Mouse (Mus musculus) neural tube, embryonic 13.5 days (tissue): ENCODE data around the gene Cwc25. TPM values are rescaled to one million over a fixed set of nuclear protein-coding genes. Genes with fewer than 3 reads are reported as not detected.

ENCODE experiments used
- microRNA-seq: library from miRNA; unstranded; fragments of <30 nt; microRNA quantifications from one replicate; pipeline ENCODE4, GENCODE M21; 2016
- polyA plus RNA-seq: library from polyadenylated mRNA; unstranded; fragments of >200 nt; fragmentation: Nextera tagmentation; extraction: Ambion mirVana; gene quantifications from 2 replicates; pipeline ENCODE4 v1.2.1, GENCODE M21; 2015

Cwc25 gene
- polyA plus RNA-seq, 1 experiment from 2014 or later = 18.8 TPM

Small RNAs within 50 kb of the gene (microRNA-seq; reads per million reads assigned to microRNA genes)
- gene Mir8102 = not detected

Other genes with a start within 250 kb of the Cwc25 start
- gene Srcin1, start 190.4 kb downstream of the Cwc25 start, polyA plus RNA-seq = 5.7 and 7.0 TPM in 2 replicates
- 3.6 and 4.1 TPM in 2 replicates for gene Epop, start 136.9 kb downstream of the Cwc25 start, polyA plus RNA-seq
- 3.2 and 3.4 TPM in 2 replicates for gene Mllt6, start 103.1 kb downstream of the Cwc25 start, polyA plus RNA-seq
- gene Cisd3, start 80.7 kb downstream of the Cwc25 start, polyA plus RNA-seq = 32.9 and 40.5 TPM in 2 replicates
- 20.4 and 22.6 TPM in 2 replicates for gene Pcgf2, start 66.1 kb downstream of the Cwc25 start, polyA plus RNA-seq
- 444 and 473 TPM in 2 replicates for gene Psmb3, start 63.2 kb downstream of the Cwc25 start, polyA plus RNA-seq
- gene Pip4k2b, start 21.9 kb downstream of the Cwc25 start, polyA plus RNA-seq = 3.7 and 4.4 TPM in 2 replicates
- 0.67 TPM in 1 of 2 replicates, not detected in the other for gene 1700001P01Rik, start 9.4 kb upstream of the Cwc25 start, polyA plus RNA-seq
- gene Rpl23, start 15.9 kb upstream of the Cwc25 start, polyA plus RNA-seq = 351 and 415 TPM in 2 replicates
- gene Lasp1, start 32.4 kb upstream of the Cwc25 start, polyA plus RNA-seq = 114 and 123 TPM in 2 replicates
- 31.0 and 32.3 TPM in 2 replicates for gene B230217C12Rik, start 74.2 kb upstream of the Cwc25 start, polyA plus RNA-seq
- gene Fbxo47, start 117.6 kb upstream of the Cwc25 start, polyA plus RNA-seq = 0.52 and 0.53 TPM in 2 replicates
- 0.71 and 0.74 TPM in 2 replicates for gene Plxdc1, start 219.9 kb upstream of the Cwc25 start, polyA plus RNA-seq
- 5.9 and 8.4 TPM in 2 replicates for gene Arl5c, start 229.6 kb upstream of the Cwc25 start, polyA plus RNA-seq